Mouse (Mus musculus): ENCODE results near the gene Snx6.
"Not testable (repeated sequence)": the region's sequence is repeated elsewhere in the genome, so short reads cannot be mapped to it uniquely, and the experiment has no call there.

Snx6 gene

DNA sequence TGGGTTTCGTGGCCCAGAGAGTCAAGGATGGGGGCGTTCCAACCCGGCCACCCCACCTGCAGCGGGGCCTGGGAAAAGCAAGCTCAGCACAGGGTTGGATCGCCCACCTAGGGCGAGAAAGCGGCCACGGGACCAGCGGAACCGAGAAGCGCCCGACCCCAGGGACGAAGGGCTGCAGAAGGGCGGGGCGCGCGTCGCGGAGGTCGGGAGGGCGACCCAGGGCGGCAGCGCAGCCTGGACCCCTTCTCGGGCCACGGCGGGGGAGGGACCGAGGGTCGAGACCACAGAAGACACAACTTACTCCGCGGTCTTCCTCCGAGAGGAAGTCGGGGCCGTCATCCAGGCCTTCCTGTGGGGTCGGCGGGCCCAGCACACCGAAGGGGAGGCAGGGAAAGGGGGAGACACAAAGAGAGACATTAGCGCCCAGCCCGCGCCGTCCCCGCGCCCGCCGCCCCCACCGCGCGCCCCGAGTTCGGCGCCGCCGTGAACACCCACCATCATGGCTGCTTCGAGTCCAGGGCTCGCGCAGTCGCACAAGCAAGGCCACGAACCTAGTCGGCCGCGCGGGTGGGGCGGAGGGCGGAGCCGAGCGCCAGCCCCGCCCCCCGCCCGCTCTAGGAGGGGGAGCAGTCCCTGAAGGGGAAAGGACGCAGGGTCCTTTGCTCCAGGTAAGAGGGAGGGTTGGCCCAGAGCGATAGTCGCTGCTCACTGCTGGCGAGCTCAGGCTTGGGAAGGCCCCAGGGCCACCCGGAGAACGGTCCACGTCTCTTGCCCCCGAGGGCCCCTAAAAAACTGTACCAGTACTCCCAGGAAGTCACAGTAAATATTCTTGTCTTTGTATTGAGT is at the start of gene Snx6:
Snx6 (minus strand) TSS at position 551 of the 846 bp plus-strand sequence.
- DNase-seq = peak; percentile 88 to 92

DNA sequence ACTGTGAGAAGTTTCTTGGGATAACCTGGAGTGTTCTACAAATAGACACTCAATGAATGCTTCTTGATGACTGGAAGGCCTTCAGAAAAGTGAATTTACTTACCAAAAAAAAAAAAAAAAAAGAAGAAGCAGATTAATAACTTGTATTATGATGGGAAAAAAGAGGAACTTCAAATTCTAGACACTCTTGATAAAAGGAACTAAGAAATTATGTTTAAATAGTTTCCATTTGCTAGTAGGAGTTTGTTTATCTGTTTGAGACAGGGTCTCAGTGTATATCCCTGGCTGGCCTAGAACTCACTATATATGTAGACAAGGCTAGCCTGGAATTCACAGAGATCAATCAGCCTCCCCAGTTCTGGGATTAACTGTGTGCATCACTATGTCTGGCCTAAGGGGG is 48.9 kb upstream of the Snx6 start:
- DNase-seq = no peak

DNA sequence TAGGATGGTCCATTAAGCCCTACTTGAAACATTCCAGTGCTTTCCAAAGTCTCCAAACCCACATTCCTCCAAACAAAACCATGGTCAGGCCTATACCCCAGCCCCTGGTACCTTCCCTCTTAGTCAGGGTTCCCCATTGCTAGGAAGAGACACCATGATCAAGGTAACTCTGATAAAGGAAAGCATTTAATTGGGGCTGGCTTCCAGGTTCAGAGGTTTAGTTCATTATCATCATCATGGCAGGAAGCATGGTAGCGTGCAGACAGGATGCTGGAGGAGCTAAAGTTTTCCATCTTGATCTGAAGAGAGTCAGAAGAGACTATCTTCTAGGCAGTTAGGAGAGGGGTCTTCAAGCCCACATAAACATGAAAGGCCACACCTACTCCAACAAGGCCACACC is 46.1 kb upstream of the Snx6 start:
- no peak for DNase-seq

DNA sequence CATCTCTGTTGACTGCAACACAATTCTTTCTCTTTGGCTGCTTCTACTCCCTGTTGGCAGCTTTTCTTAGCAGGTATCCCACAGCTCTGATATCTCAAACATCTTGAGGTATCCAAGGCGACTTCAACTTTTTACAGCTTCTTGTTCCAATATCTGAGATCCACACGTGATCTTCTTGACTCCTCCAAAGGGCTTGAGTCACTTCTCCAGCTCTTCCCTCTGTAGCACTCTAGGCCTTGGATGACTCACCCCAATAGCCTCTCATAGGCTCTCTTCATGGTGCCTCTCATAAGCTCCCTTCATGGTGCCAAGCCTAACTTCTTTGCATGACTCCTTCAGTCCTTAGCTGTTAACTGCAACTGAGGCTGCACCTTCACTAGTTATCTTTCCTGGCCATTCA is 44.3 kb upstream of the Snx6 start:
- DNase-seq = no peak

DNA sequence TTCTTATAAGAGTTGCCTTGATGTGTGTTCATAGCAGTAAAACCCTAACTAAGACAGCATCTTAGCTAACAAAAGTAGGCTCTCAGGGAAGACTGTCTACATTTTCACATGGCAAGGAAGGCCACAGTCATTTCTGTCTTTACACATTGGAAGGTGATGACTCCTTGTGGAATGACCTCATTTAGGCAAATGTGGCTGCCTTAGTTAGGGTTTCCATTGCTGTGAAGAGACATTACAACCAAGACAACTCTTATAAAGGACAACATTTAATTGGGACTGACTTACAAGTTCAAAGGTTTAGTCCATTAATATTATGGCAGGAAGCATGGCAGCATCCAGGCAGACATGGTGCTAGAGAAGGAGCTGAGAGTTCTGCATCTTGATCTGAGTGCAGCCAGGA is 43.4 kb upstream of the Snx6 start:
- no peak for DNase-seq

DNA sequence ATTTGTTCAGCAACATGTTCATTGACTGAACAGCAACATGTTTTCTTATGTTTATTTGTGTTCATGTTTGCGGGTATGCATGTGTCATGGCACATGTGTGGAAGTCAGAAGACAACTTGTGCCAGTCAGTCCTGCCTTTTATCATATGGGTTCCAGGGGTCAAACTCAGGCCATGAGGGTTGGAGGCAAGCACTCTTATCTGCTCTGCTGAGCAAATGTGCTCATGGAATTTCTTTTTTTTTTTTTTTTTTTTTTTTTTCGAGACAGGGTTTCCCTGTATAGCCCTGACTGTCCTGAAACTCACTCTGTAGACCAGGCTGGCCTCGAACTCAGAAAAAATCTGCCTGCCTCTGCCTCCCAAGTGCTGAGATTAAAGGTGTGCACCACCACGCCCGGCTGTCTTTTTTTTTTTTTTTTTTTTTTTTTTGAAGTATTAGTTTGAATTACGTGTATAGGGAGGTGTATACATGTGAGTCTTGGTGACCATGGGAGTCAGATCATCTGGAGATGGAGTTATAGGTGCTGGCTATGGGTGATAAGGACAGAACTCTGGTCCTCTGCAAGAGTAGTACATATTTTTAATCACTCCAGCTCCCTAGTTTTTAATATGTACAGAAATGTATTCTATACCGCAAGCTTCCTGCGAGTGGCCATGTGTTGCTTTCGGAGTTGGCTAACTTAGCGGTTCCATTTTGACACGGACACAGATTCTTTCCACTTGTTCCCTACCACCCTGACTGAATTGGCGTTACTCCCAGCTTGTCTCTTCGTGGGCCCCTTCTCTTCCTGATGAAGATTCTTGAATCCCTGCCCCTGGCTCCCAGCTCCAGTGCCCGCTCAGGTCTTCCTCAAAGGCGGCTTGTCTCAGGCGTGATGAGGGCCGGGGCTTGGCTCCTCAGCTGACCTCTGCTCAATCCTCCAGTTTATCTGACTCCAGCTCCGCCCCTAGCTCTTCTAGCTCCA is 40.4 kb upstream of the Snx6 start:
- no peak for DNase-seq

DNA sequence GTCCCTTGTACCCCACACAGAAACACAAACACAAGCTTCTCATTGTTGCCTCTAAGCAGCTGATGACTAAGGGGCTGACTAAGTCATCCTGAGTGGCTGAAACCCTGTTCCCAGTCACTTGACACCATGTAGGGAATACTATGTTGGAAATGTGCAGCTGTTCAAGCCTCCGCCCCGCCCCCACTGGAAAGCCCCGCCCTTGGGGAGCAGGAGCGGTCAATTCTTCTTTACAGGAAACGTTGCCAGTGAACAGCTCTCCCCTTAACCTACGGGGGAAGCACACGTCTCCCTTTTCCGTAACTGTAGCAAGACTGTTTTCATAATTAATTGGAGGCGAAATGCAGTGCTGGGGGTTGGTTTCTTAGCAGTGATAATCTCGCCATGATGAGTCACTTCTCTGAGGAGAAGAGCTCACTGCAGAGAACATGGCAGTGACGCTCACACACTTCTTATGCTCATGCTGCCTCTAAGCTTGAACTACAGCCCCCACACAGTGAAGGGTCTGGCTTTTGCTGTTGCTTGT is 39.5 kb upstream of the Snx6 start:
- DNase-seq = peak; percentile 70 to 85

DNA sequence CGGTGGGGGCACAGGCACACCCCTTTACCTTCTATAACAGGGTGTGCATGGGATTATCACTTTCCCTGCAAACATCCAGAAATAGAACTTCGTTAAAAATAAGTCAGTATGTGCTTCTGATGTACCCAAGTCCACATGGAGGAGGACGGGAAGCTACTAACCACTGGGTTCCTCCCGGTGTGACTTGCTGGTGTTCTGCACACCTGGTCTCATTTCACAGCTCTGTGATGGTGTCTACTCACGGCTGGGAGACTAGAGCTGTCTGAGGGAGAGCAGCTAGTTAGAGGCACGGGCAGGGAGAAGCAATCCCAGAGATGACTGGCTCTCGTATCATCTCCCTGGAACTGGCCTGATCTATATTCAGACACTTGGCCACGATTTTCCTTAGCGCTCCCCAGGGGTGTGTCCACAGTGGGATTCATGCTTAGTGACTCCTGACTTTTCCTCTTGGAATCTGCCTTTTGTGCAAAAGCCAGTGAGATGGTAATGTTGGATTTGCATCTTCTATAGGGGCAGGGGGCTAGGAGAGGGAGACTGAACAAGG is 38.4 kb upstream of the Snx6 start:
- no peak for DNase-seq

DNA sequence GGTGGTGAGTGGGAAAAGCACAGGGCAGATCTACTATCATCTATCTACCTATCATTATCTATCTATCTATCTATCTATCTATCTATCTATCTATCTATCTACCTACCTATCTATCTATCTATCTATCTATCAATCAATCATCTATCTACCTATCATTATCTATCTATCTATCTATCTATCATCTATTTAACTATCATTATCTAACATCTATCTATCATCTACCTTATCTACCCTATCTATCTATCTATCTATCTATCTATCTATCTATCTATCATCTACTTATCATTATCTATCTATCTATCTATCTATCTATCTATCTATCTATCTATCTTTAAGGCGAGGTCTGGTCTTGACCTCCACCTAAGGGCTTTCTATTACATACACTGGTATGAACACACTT is 36.4 kb upstream of the Snx6 start:
- DNase-seq = not testable (repeated sequence)

DNA sequence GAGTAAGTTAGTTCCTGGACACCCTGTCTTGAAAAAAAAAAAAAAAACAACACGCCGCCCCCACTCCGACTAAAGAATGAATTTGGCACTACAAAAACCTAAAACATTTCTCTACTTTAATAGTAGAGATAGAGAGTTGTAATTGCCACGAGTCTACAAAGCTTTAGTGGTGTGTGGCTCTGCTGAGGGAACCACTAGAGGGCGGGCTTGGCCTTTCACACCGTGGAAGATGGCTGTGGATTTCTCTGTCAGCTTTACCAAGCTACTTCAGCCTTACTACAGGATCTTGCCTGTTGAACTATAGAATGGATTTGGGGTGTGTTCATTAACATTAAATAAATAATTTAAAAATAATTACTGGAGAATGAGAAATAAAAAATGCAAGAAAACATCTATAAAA is 35.1 kb upstream of the Snx6 start:
- DNase-seq = peak; percentile 78 to 92

DNA sequence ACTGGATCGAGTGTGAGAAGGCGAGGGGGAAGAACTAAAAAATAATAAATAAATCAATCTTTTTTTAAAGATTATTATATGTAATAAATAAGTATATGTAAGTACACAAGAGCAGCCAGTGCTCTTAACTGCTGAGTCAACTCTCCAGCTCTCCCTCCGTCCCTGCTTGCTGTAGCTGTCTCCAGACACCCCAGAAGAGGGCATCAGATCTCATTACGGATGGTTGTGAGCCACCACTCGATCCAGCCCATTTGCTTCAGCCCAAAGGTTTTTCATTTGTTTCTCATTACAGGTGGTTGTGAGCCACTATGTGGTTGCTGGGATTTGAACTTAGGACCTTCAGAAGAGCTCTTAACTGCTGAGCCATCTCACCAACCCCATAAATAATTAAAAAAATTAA is 34.4 kb upstream of the Snx6 start:
- DNase-seq = no peak

DNA sequence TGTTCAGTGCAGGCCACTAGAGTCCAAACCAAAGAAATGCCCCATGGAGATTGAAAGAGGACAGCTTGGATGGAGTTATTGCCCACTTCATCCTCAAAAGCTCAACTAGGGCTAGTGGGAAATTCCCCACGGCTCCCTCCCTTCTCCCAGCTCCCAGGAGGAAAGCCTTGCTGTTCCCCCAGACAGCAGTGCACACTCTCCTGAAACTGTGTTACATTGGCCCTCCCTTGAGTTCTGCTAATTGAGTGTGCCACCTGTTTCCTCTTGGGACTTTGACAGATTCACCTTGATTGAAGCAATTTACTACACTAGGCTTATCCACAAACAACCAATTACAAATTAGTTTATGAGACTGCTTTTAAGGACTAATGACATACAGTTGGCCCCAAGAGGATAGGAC is 32.5 kb upstream of the Snx6 start:
- DNase-seq = no peak

DNA sequence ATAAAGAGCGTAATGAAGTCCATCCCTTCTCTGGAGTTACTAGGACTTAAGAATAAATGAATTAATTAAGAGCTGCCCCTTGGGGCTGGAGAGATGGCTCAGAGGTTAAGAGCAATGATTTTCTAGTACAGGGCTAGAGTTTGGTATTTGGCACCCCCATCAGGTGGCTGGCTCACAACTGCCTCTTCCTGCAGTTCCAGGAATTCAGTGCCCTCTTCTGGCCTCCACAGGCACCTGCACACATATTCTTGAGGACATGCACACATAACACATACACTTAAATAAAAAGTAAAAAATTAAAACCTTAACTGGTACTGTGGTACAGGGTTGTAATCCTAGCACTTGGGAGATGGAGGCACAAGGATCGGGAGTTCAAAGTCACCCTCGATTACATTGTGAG is 29.7 kb upstream of the Snx6 start:
- peak in 1 of 2 experiments; percentile 46 for DNase-seq

DNA sequence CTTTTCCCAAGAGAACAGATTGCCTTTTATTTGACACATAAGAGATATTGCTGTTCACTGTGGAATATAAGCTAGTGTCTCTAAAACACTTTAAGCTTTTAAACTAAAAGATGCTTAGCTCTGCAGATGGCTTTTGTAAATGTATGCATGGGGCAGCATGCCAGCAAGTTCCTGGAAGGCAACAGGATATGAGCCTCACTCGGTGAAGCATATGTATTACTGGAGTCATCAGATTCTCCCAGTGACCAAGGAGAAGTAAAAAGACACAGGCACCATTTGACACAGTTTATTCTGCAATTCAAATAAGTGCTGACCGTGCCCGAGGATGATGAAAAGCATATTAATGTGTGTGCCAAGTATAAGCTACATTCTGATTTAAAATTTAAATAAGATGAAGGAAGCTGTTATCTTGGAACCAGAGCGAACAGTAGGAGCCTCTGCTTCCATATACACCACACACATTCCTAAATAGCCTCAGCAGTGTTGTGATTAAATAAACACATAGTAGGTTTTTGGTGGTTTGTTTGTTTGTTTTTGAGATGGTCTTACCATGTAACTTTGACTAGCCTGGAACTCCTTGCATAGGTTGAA is 27.4 kb upstream of the Snx6 start:
- no peak for DNase-seq

DNA sequence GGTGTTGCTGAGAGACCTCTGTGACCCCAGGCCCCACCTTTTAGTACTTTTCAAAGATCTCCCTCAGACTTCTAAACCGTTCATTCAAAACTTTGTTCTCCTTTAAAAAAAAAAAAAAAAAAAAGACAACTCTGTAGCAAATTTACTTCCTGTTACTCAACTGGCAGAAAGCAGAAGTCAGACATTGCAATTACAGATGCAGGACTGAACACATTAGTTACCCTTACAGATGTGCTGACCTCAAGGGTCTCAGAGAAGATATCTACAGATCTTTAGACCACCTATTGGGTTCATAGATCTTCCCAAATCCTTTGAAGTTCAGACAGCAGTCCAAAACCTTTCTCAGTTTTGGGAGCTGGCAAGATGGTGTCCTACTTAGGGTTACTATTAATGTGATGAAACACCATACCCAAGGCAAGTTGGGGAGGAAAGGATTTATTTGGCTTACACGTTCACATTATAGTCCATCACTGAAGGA is 25.2 kb upstream of the Snx6 start:
- DNase-seq = no peak

DNA sequence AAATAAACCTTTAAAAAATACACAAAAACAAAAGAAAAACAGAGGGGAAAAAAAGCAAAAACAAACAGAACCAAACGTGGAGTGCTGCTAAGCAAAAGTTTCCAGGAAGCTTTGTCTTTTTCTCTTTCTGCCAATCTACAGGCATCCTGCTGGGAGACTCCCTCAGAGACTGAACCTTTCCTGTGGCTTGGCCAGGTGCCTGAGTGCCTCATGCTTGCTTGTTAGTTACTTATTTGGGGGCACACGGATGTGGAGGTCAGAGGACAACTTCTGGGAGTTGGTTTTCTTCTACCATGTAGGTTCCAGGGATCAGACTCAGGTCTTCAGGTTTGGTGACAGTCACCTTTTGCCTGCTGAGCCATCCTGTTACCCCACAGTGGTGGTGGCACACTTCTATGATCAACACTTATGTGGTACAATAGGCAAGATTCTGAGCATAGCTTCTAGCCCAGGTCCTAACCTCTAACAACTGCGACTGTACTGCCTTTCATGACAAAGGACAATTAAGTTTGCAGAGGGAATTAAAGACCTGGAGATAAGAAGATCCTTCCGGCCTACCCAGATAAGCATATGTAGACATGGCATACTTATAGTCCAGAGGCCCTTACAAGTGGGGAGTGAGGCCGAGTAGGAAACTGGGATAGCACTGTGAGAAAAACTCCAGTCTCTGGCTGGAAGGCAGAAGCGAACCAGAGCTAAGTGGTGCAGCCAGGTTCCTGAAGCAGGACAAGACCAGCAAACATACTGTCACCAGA is 23.9 kb upstream of the Snx6 start:
- peak; percentile 83 to 88 for DNase-seq

DNA sequence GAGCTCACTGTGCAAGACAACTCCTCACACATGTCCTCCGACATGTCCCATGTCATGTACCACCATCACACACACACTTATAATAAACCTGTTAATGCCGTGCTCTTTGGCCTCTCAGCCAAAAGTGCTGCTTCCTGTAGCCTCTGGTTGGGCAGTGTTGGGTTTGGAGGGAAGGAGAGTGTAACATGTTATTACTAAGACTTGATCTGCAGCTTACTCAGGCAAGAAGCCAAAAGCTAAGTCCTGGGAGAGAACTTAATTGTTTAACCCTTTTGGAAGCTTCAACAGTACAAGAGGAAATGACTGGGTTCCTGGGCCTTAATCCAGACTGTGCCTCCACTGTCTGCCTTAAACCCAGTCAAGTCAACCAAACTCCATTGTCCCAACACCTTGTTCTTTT is 14.6 kb upstream of the Snx6 start:
- no peak for DNase-seq

DNA sequence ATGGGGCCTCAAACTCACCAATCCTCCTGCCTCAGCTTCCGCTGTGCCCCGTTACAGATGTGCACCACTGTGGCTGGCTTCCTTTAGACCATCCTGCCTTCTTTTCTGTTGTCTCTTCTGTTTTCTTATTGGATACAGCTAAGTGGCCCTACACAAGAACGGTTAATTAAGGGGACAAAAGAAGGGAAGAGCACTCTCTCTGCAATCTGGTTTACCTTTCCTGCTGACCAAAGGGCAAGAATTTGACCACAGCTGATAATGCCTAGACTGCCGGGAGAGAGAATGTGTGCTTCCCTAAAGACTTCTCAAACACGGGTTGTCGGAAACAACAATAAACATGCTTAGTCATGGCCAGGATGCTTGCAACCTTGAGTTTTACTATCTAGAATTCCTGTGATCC is 12.0 kb upstream of the Snx6 start:
- DNase-seq = no peak

DNA sequence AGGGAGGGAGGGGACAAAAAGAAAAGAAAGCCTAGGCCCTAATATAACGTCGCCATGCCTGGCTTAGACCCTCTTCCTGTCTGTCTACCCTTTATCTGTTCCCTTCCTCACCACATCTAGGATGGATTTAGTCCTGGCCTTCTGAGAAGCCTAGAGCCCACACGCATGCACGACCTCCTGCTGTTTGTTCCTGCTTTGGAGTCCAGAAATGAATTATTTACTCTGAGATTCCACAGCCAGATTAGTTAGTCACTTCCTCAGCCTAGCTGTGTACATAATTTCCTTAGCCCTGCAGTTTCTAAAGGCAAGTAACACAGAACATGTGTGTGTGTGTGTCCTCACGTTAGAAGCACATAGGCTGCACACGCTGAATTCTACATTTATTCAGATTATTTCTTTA is 10.6 kb upstream of the Snx6 start:
- peak in 1 of 2 experiments; percentile 25 for DNase-seq

DNA sequence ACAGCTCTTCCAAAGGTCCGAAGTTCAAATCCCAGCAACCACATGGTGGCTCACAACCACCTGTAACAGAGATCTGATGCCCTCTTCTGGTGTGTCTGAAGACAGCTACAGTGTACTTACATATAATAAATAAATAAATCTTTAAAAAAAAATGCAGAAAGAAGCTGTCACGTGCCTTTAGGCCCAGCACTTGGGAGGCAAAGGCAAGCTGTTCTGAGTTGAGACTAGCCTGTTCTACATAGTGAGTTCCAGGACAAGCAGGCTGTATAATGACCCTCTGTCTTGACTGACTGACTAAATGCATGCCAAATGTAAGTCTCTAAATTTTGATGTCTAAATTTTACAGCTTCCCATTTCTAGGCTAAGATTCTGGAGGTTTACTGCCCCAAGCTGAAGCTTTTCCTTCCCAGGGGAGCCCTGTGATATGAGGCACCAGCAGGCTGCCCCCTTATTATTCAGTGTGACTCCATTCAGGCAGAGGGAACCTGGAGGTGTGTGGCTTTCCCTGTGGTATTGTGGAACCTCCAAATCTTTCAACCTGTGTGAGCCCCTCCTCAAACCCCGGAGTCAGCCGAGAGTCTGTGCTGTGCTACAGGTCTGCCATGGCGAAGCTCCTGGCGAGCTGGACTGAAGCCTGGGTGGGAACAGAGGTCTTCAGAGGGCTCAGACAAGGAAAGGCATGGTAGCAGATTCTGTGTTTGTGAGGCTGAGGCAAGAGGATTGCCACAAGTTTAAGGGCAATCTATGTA is 9.9 kb upstream of the Snx6 start:
- DNase-seq = no peak

DNA sequence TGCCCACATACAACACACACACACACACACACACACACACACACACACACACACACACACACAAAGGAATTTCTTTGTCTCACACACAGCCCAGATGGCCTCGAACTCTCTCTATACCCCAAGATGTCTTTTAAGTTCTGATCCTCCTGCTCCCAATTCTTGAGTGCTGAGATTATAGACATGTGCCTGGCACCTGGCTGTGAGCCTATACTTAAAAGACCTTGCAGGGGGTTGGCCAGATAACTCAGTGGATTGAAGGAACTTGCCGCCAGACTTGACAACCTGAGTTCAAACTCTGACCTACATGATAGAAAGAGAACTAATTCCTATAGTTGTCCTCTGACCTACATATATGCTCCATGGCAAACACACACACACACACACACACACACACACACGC is 8.0 kb upstream of the Snx6 start:
- no peak for DNase-seq
